Mouse (Mus musculus) subcutaneous adipose tissue, adult 2 months (tissue): ENCODE measurements around the gene Camp. TPM values are rescaled to one million over a fixed set of nuclear protein-coding genes. Genes with fewer than 3 reads are reported as not detected.

Experiments
- polyA plus RNA-seq: library from polyadenylated mRNA; depleted of rRNA; stranded (reverse); fragments of >200 nt; gene quantifications from 2 replicates; pipeline ENCODE4 v1.2.3, GENCODE M21; 2012; ENCODE audit warnings: low replicate concordance; rRNA removed

Gene Camp
- 0.17 and 0.54 TPM in 2 replicates for polyA plus RNA-seq

GRCm38 (mm10) chr9:109849312-109849758 is at the start of gene Camp:
Gene Camp (minus strand): TSS chr9:109849617.

GRCm38 (mm10) chr9:109874797-109875691 is 25.6 kb upstream of the Camp start, which contains the start of gene Cdc25a:
Gene Cdc25a (plus strand): TSS chr9:109875579.

GRCm38 (mm10) chr9:109832391-109833087 is 16.9 kb downstream of the Camp start, which contains the start of gene Nme6:
Gene Nme6 (plus strand): TSS chr9:109832749.

DNA sequence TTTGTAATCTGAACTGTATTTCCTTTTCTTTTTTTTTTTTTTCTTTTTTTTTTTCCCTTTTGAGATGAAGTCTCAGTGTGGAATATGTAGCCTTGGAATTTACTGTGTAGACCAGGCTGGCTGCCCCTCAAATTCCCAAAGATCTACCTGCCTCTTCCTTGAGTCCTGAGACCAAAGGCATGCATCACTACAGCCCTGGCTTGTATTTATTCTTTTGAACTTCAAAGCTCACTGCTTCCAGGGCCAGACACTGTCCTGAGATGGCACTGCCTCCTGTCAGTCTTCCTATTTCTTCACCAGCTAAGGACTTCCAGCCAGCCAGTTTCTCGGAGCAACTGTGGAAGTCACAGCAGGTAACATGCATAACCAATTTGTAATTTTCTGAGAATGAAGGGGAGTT is 37.4 kb downstream of the Camp start, which contains the start of gene Spink8:
Gene Spink8 (plus strand): TSS at position 301 of the 400 bp plus-strand sequence.

Other genes starting within 250 kb of the Camp start
- gene Fbxw24, start 223.6 kb downstream of the Camp start, polyA plus RNA-seq: not detected in 2 replicates
- not detected in 2 replicates for gene Fbxw25, start 185.0 kb downstream of the Camp start, polyA plus RNA-seq
- gene Fbxw18, start 146.9 kb downstream of the Camp start, polyA plus RNA-seq: not detected in 2 replicates
- gene Fbxw26, start 103.5 kb downstream of the Camp start, polyA plus RNA-seq: not detected in 2 replicates
- gene Fbxw27, start 58.9 kb downstream of the Camp start, polyA plus RNA-seq: not detected in 2 replicates
- gene Spink8, start 37.3 kb downstream of the Camp start, polyA plus RNA-seq: 0.46 and 11.5 TPM in 2 replicates
- 12.1 and 32.9 TPM in 2 replicates for gene Nme6, start 16.9 kb downstream of the Camp start, polyA plus RNA-seq
- gene Cdc25a, start 26.0 kb upstream of the Camp start, polyA plus RNA-seq: 1.6 and 7.2 TPM in 2 replicates
- 179 and 234 TPM in 2 replicates for gene Map4, start 81.8 kb upstream of the Camp start, polyA plus RNA-seq